Mouse (Mus musculus) kidney, adult 2 months (tissue): ENCODE measurements around the gene Krt84. TPM values are rescaled to one million over a fixed set of nuclear protein-coding genes. Genes with fewer than 3 reads are reported as not detected.
A peak's percentile ranks its signal among the peaks of the same experiment; 100 is the strongest.
"Not testable (repeated sequence)": the region's sequence is repeated elsewhere in the genome, so short reads cannot be mapped to it uniquely, and the experiment has no call there.

Experiments used
- DNase-seq: peaks from one replicate; pipeline ENCODE4 v3.0.0; 2021
- H3K27ac ChIP-seq: fragments of 200-500 bp; 2 replicates; pipeline ENCODE4 v1.5.1; 2012; ENCODE audit warnings: low read depth, low read length, control low read depth, inconsistent platforms; ENCODE audit not compliant: insufficient read depth
- H3K27me3 ChIP-seq: fragments of 200-500 bp; replicated peaks from 2 replicates; pipeline ENCODE4 v1.6.1; 2012; ENCODE audit warnings: mild to moderate bottlenecking, moderate library complexity, low read length, inconsistent platforms; ENCODE audit not compliant: control insufficient read depth, insufficient read depth
- H3K36me3 ChIP-seq: fragments of 200-500 bp; 2 replicates; pipeline ENCODE4 v1.6.1; 2012; ENCODE audit warnings: mild to moderate bottlenecking, moderate library complexity, low read length, inconsistent platforms; ENCODE audit not compliant: control insufficient read depth, insufficient read depth
- H3K4me1 ChIP-seq: fragments of 200-500 bp; 2 replicates; pipeline ENCODE4 v1.6.1; 2011; ENCODE audit warnings: low read length; ENCODE audit not compliant: control insufficient read depth, insufficient read depth
- H3K4me3 ChIP-seq: fragments of 200-500 bp; 2 replicates; pipeline ENCODE4 v1.5.1; 2011; ENCODE audit warnings: mild to moderate bottlenecking, low read depth, low read length, control low read depth; ENCODE audit not compliant: insufficient read depth
- CTCF ChIP-seq: fragments of 200-500 bp; conservative IDR thresholded peaks from 2 replicates; pipeline ENCODE4 v1.5.1; 2011; ENCODE audit warnings: low read depth, mild to moderate bottlenecking, control low read depth, low read length, moderate library complexity, mixed read lengths; ENCODE audit not compliant: insufficient read depth, insufficient read length
- POLR2A ChIP-seq: fragments of 200-500 bp; IDR thresholded peaks from one replicate; pipeline ENCODE4 v1.6.1; 2011; ENCODE audit warnings: low read depth, low read length, control low read depth
- WGBS: fragments of 180-500 bp; shearing (Covaris S2); methylation state at CpG from one replicate; pipeline ENCODE4 v1.1.7; 2018; 5-methylcytosine and 5-hydroxymethylcytosine counted together
- polyA plus RNA-seq: library from polyadenylated mRNA; depleted of rRNA; stranded (reverse); fragments of >200 nt; gene quantifications from 2 replicates; pipeline ENCODE4 v1.2.3, GENCODE M21; 2012

The Krt84 gene
- polyA plus RNA-seq, 1 experiment = not detected

DNA sequence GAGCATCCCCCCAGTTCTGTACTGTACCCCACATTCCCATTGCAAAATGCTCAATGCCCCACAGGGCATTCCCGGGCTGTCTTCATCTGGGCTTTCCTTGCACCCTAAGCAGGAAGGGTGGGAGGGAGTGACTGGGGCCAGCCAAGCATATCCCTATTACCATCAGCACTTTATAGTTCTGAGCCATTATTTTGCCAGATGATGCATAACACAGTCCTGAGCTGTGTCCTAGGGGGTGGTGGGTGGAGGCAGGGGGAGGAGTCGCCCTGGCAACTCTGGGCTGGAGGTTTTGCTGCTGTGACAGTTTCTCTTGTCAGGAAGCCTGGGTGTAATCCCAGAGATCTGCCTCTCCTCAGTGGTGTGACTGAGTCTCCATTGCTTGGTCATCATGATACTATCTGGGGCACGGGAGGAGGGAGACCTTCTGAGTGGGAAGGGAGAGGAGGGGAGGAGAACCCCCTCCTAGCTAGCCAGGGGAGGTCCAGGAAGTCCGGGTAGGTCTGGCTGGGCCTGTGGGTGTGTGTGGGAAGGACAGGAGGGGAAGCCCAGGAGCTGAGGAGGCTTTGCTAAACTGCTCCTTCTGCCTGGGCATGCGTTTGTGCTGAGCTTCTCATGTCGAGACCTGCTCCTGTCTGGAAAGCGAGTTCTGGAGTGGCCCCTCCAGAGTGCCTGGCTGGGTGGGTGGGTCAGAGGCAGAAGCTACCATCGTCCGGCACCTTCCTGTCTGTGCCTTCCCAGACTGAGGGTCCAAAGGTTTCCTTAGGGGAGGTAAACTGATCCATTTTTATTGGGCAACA is 3.6 kb upstream of the Krt84 start:
- 30% methylated on average over 9 of the region's 9 CpGs for WGBS
- Histone ChIP-seq H3K4me3 (no peak overlapping the region), H3K4me1 (no peaks in the 10 kb centered on the region), H3K27ac (no peak overlapping the region), H3K36me3 (no peaks in the 10 kb centered on the region), H3K27me3 (no peaks in the 10 kb centered on the region)
- no peak for DNase-seq
- no peak for TF ChIP-seq POLR2A
- TF ChIP-seq CTCF = no peak

GRCm38 (mm10) chr15:101522556-101523232 is 9.9 kb downstream of the Krt84 start:
- peak; percentile 73 for DNase-seq
- no peak for TF ChIP-seq POLR2A
- no peak for TF ChIP-seq CTCF
- Histone ChIP-seq H3K4me3 (no peak overlapping the region), H3K36me3 (no peaks in the 10 kb centered on the region), H3K27me3 (no peaks in the 10 kb centered on the region), H3K4me1 (0 out of 2 replicates have a peak, but pooled peaks cover 3% of the 10 kb centered on the region), H3K27ac (no peak overlapping the region)
- 52% methylated on average over 4 of the region's 4 CpGs for WGBS

DNA sequence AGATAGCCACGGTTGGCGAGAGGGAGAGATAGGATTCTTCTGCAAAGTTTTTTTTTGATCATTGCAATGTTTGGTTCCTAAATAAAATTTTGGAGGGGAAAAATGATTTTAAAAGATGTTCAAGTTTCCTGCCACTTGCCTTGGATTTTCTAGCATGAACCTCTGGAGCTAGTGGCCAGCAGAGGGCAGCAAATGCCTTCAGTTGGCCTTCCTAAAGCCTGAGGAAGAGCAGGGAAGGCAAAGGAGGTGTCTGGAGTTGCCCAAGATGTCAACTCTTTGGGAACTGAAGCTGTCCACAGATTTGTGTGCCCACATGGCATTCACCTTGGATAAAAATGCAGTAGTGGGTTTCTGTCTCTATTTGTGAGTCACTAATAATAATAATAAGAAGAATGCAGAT is 12.8 kb downstream of the Krt84 start:
- Histone ChIP-seq H3K27ac (no peak overlapping the region), H3K36me3 (no peaks in the 10 kb centered on the region), H3K27me3 (no peaks in the 10 kb centered on the region), H3K4me3 (no peak overlapping the region), H3K4me1 (0 out of 2 replicates have a peak, but pooled peaks cover 3% of the 10 kb centered on the region)
- 8% methylated on average over 2 of the region's 2 CpGs for WGBS
- peak; percentile 93 for TF ChIP-seq CTCF
- no peak for TF ChIP-seq POLR2A
- peak; percentile 75 for DNase-seq

DNA sequence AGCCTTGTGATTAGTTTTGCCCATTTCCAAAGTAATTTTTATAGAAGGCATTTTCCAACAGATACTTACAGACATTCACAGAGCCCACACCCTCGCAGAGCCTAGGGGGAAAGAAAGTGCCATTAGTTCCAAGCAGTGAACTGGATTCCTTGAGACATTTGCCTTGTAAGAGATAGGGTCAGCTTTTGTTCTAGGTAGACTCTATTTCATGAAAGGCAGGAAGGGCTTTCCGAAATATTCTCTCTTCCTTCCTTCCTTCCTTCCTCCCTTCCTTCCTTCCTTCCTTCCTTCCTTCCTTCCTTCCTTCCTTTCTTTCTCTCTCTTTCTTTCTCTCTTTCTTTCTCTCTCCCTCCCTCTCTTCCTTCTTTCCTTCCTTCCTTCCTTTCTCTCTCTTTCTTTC is 15.5 kb downstream of the Krt84 start, which contains the start of gene Gm49425:
TSS of gene Gm49425 (minus strand) at position 101 of the 400 bp plus-strand sequence.
- H3K4me1 ChIP-seq, H3K27ac ChIP-seq, H3K36me3 ChIP-seq, H3K4me3 ChIP-seq, H3K27me3 ChIP-seq, DNase-seq: not testable (repeated sequence)
- WGBS = 75% methylated on average over 2 of the region's 2 CpGs

- peaks cover 9% of the 10 kb centered on the region; the same call in 1 of the 2 replicates for H3K4me1 ChIP-seq
- DNase-seq = peak; percentile 19
- no peaks in the 10 kb centered on the region for H3K36me3 ChIP-seq
- no peak overlapping the region for H3K27ac ChIP-seq
- H3K27me3 ChIP-seq = no peaks in the 10 kb centered on the region
- TF ChIP-seq CTCF (no peak), POLR2A (no peak)
- WGBS = 52% methylated on average over 9 of the region's 9 CpGs
- no peak overlapping the region for H3K4me3 ChIP-seq
Measured at GRCm38 (mm10) chr15:101508247-101508646, 24.4 kb downstream of the Krt84 start.

GRCm38 (mm10) chr15:101506896-101507758 is 25.5 kb downstream of the Krt84 start:
- no peak overlapping the region for H3K27ac ChIP-seq
- 24% methylated on average over 14 of the region's 14 CpGs for WGBS
- TF ChIP-seq POLR2A (no peak), CTCF (no peak)
- no peaks in the 10 kb centered on the region for H3K27me3 ChIP-seq
- H3K4me3 ChIP-seq = no peak overlapping the region
- DNase-seq = peak; percentile 56
- H3K36me3 ChIP-seq = no peaks in the 10 kb centered on the region
- H3K4me1 ChIP-seq = peaks cover 9% of the 10 kb centered on the region; the same call in 1 of the 2 replicates

DNA sequence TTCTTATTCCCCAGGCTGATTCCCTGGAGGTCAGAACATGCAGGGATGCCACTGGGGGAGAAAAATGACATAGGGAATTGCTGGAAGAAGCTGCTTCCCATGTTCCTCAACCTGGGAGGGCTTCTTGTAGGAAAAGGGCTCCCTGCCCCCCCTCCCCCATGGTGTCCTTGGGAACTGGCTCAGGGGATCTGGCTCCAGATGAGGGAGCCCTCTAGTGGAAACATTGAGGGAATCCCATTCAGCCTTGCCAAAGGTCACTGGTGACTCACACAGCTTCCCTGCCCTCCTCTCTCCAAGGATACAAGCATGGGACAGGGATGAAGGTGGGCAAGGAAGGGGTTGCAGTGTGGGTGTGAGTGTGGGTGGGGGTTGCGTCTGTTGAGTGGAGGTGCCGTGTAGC is 35.4 kb downstream of the Krt84 start:
- 75% methylated on average over 2 of the region's 2 CpGs for WGBS

More for the DNA sequence above, 35.4 kb downstream of the Krt84 start:
- H3K27me3 ChIP-seq = no peaks in the 10 kb centered on the region
- no peak overlapping the region for H3K4me3 ChIP-seq
- no peaks in the 10 kb centered on the region for H3K4me1 ChIP-seq
- no peaks in the 10 kb centered on the region for H3K36me3 ChIP-seq
- peak; percentile 62 for DNase-seq
- no peak overlapping the region for H3K27ac ChIP-seq
- TF ChIP-seq CTCF (peak; percentile 65), POLR2A (no peak)
